Mouse (Mus musculus): ENCODE measurements at regions not wholly inside any gene's neighbourhood (a gene's known extent, or its start where the extent isn't known, plus 50 kb on each side); places are given as distances from the start of the nearest gene placed in this dataset.
"Not testable (repeated sequence)": the region's sequence is repeated elsewhere in the genome, so short reads cannot be mapped to it uniquely, and the experiment has no call there.

- H3K4me1 ChIP-seq (replicated peaks): no peaks in the 10 kb centered on the region
- no peak overlapping the region for H3K27ac ChIP-seq
- ATAC-seq: no peak
- no peak overlapping the region for H3K4me3 ChIP-seq (replicated peaks)
- no peaks in the 10 kb centered on the region for H3K27me3 ChIP-seq
- no peaks in the 10 kb centered on the region for H3K9me3 ChIP-seq
- H3K4me2 ChIP-seq (replicated peaks): no peak overlapping the region
- H3K36me3 ChIP-seq: no peaks in the 10 kb centered on the region
- 73% methylated on average over 4 of the region's 4 CpGs for WGBS
- no peak overlapping the region for H3K9ac ChIP-seq (replicated peaks)
Measured at GRCm38 (mm10) chr2:63580489-63581139, 396.5 kb upstream of the Kcnh7 start.

GRCm38 (mm10) chr2:63575172-63575571, 391.1 kb upstream of the Kcnh7 start:
- Histone ChIP-seq H3K4me2 (replicated peaks) (no peak overlapping the region), H3K36me3 (no peaks in the 10 kb centered on the region), H3K9ac (replicated peaks) (no peak overlapping the region), H3K9me3 (no peaks in the 10 kb centered on the region), H3K4me1 (replicated peaks) (peaks cover 16% of the 10 kb centered on the region), H3K27me3 (no peaks in the 10 kb centered on the region), H3K27ac (no peak overlapping the region), H3K4me3 (replicated peaks) (no peak overlapping the region)
- 36% methylated on average over 5 of the region's 5 CpGs for WGBS
- ATAC-seq: no peak

DNA sequence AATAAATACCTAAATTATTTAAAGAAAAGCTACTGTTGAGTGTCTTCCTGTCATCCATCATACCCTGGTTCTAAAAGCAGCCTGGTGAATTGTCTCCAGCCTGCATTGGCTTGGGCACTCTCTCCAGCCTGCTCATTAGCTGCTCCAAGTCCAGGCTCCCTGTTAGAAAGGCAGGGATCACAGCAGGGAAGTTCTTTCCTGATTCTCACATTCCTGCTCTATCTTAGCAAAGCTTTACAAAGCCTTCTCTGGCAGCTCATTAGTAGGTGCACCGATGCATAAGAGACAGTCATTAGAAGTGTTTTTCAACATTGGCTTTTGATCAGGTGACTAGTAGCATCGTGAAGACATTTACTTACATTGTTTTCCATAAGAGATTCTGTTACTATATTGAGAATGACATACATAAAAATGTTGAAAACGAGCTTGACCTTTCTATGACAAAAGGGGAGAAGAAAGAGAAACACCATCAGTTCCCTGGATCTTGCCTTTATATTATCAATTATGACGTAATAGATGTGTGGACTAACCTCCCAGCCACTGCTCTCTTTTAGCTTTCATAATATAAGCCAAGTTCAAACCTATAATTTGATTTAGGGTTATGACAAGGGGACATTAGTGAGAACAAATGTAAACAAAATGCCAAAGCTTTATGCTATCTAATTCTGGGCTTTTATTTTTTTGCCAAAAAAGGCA, 390.1 kb upstream of the Kcnh7 start:
- peak; percentile 88 for ATAC-seq
- Histone ChIP-seq H3K4me1 (replicated peaks) (peaks cover 16% of the 10 kb centered on the region), H3K36me3 (no peaks in the 10 kb centered on the region), H3K4me3 (replicated peaks) (no peak overlapping the region), H3K9ac (replicated peaks) (no peak overlapping the region), H3K4me2 (replicated peaks) (no peak overlapping the region), H3K27me3 (no peaks in the 10 kb centered on the region), H3K9me3 (no peaks in the 10 kb centered on the region), H3K27ac (peak overlapping the region; percentile 56; the same call in 1 of the 2 replicates)
- 15% methylated on average over 4 of the region's 4 CpGs for WGBS

- H3K9ac ChIP-seq (replicated peaks): no peak overlapping the region
- 17% methylated on average over 9 of the region's 9 CpGs for WGBS
- peak; percentile 59 for ATAC-seq
- H3K4me1 ChIP-seq (replicated peaks): peaks cover 16% of the 10 kb centered on the region
- H3K4me3 ChIP-seq (replicated peaks): no peak overlapping the region
- H3K9me3 ChIP-seq: no peaks in the 10 kb centered on the region
- no peak overlapping the region for H3K4me2 ChIP-seq (replicated peaks)
- H3K36me3 ChIP-seq: no peaks in the 10 kb centered on the region
- no peaks in the 10 kb centered on the region for H3K27me3 ChIP-seq
- peak overlapping the region; percentile 68 for H3K27ac ChIP-seq
Measured at GRCm38 (mm10) chr2:63573015-63573807, 389.1 kb upstream of the Kcnh7 start.

GRCm38 (mm10) chr2:63556858-63557419, 372.9 kb upstream of the Kcnh7 start:
- no peak overlapping the region for H3K9ac ChIP-seq (replicated peaks)
- no peak overlapping the region for H3K4me3 ChIP-seq (replicated peaks)
- no peak overlapping the region for H3K4me2 ChIP-seq (replicated peaks)
- no peaks in the 10 kb centered on the region for H3K4me1 ChIP-seq (replicated peaks)
- H3K9me3 ChIP-seq: no peaks in the 10 kb centered on the region
- H3K27me3 ChIP-seq: no peaks in the 10 kb centered on the region
- no peak overlapping the region for H3K27ac ChIP-seq
- no peak for ATAC-seq
- H3K36me3 ChIP-seq: no peaks in the 10 kb centered on the region
- WGBS: 60% methylated on average over 3 of the region's 3 CpGs

GRCm38 (mm10) chr2:63541836-63542235, 357.7 kb upstream of the Kcnh7 start:
- not testable (repeated sequence) for H3K9me3 ChIP-seq; H3K9ac ChIP-seq (replicated peaks); H3K4me1 ChIP-seq (replicated peaks); ATAC-seq; H3K4me3 ChIP-seq (replicated peaks); H3K27me3 ChIP-seq; H3K4me2 ChIP-seq (replicated peaks); H3K27ac ChIP-seq; H3K36me3 ChIP-seq

- Histone ChIP-seq H3K4me1 (replicated peaks) (no peaks in the 10 kb centered on the region), H3K36me3 (no peaks in the 10 kb centered on the region), H3K9ac (replicated peaks) (no peak overlapping the region), H3K27ac (no peak overlapping the region), H3K4me2 (replicated peaks) (no peak overlapping the region), H3K27me3 (no peaks in the 10 kb centered on the region), H3K4me3 (replicated peaks) (no peak overlapping the region), H3K9me3 (no peaks in the 10 kb centered on the region)
- no peak for ATAC-seq
- 86% methylated on average over 2 of the region's 2 CpGs for WGBS
Measured at GRCm38 (mm10) chr2:63518534-63518933, 334.4 kb upstream of the Kcnh7 start.

DNA sequence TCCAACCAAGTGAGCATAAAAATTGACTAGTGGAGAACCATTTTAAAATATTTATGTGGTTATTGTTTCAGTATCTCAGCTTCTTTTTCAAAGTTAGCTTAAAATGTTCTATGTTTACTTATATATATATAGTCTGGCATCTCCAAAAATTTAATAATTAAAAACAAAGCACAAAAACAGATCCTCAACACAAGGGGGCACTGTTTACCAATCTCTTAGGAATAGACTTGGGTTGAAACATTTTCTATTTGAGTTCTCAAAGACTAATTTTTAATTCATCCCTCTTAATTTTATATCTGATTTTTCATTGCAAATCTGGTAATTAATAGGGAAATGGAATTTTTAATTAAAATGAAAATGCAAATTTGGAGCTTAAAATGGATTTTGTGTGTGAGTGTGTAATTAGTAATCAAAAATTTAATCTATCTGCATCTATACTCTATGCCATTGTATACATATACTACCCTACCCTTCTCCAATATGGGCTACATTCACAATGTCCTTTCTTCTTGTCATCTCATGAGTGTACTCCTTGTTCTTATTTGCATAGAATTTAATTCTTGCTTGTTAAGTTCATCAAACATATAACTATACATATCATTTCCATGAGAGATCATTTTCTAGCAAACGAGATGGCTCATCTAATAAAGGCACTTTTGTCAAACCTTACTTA, 329.6 kb upstream of the Kcnh7 start:
- no peaks in the 10 kb centered on the region for H3K36me3 ChIP-seq
- no peaks in the 10 kb centered on the region for H3K4me1 ChIP-seq (replicated peaks)
- H3K4me2 ChIP-seq (replicated peaks): no peak overlapping the region
- H3K27me3 ChIP-seq: no peaks in the 10 kb centered on the region
- 95% methylated on average over 1 of the region's 1 CpGs for WGBS
- H3K9me3 ChIP-seq: no peaks in the 10 kb centered on the region
- H3K27ac ChIP-seq: no peak overlapping the region
- H3K4me3 ChIP-seq (replicated peaks): no peak overlapping the region
- no peak overlapping the region for H3K9ac ChIP-seq (replicated peaks)
- no peak for ATAC-seq

DNA sequence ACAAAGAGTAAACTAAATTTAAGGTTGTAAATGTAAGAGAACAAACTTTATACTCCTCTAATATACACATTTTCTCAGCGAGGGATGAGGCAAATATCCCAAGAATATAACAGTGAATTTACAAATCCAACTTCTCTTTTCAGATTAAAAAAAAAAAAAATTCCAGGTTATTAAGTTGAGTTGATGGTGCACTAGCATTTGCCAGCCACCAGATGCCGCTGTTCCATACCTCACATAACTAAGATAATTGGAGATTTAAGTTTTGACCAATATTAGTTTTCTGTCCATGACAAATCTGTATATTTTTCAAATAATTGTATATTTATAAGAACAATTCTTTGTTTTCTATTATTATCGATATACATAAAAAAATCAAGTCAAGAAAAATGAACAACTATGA, 319.9 kb upstream of the Kcnh7 start:
- Histone ChIP-seq H3K9ac (replicated peaks) (no peak overlapping the region), H3K4me3 (replicated peaks) (no peak overlapping the region), H3K27me3 (no peaks in the 10 kb centered on the region), H3K27ac (no peak overlapping the region), H3K9me3 (no peaks in the 10 kb centered on the region), H3K4me1 (replicated peaks) (no peaks in the 10 kb centered on the region), H3K4me2 (replicated peaks) (no peak overlapping the region), H3K36me3 (no peaks in the 10 kb centered on the region)
- 9% methylated on average over 3 of the region's 3 CpGs for WGBS
- no peak for ATAC-seq

DNA sequence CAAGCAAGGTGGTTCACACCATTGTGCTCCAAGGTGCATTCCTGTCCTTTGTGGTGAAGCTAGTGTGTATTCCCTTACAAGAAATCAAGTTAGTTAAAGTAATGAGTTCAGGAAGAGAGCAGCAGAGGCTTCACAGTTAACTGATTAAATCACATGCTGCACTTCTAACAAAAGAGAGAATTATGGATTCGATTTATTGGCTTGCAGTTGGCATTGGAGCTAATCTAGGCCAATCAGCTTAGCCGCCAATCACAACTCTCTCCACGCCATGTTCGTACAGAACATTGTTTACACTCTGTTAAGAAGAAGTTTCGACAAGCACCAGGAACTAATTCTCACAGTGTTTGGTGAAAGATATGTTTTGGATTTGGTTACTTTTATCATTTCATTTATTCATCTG, 292.3 kb upstream of the Kcnh7 start:
- Histone ChIP-seq H3K4me2 (replicated peaks) (no peak overlapping the region), H3K4me1 (replicated peaks) (no peaks in the 10 kb centered on the region), H3K9me3 (no peaks in the 10 kb centered on the region), H3K4me3 (replicated peaks) (no peak overlapping the region), H3K9ac (replicated peaks) (no peak overlapping the region), H3K36me3 (no peaks in the 10 kb centered on the region), H3K27me3 (no peaks in the 10 kb centered on the region), H3K27ac (no peak overlapping the region)
- 61% methylated on average over 5 of the region's 5 CpGs for WGBS
- no peak for ATAC-seq

DNA sequence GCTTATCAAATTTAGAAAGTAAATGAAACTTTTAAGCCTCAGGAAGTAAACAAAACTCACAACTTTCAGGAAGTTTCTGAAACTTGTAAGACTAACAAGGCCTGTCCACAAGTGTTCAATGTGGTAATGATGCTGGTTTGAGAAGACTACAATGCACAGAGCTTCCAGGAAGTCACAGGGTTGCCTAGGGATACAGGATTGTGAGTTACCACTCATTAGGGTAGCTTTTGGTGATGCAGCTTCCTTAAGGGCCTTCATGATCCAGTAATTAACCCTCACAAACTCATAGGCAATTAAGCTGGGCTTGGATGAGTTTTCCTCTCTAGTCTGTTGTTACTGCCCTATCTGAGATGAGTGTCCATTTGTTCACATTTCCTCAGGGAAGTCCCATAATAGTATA, 291.2 kb upstream of the Kcnh7 start:
- no peaks in the 10 kb centered on the region for H3K27me3 ChIP-seq
- no peaks in the 10 kb centered on the region for H3K36me3 ChIP-seq
- no peak for ATAC-seq
- no peak overlapping the region for H3K27ac ChIP-seq
- no peak overlapping the region for H3K4me3 ChIP-seq (replicated peaks)
- H3K4me1 ChIP-seq (replicated peaks): no peaks in the 10 kb centered on the region
- no peak overlapping the region for H3K9ac ChIP-seq (replicated peaks)
- H3K4me2 ChIP-seq (replicated peaks): no peak overlapping the region
- no peaks in the 10 kb centered on the region for H3K9me3 ChIP-seq

GRCm38 (mm10) chr2:63473699-63474098, 289.6 kb upstream of the Kcnh7 start:
- ATAC-seq: peak; percentile 68
- no peak overlapping the region for H3K4me3 ChIP-seq (replicated peaks)
- H3K36me3 ChIP-seq: no peaks in the 10 kb centered on the region
- H3K4me2 ChIP-seq (replicated peaks): no peak overlapping the region
- H3K27ac ChIP-seq: no peak overlapping the region
- H3K27me3 ChIP-seq: no peaks in the 10 kb centered on the region
- 23% methylated on average over 2 of the region's 2 CpGs for WGBS
- H3K9me3 ChIP-seq: no peaks in the 10 kb centered on the region
- H3K4me1 ChIP-seq (replicated peaks): no peaks in the 10 kb centered on the region
- H3K9ac ChIP-seq (replicated peaks): no peak overlapping the region

All from midbrain, embryonic 13.5 days (tissue).